Mouse (Mus musculus) spleen, adult 2 months (tissue): ENCODE data around the gene Lmf2. TPM values are rescaled to one million over a fixed set of nuclear protein-coding genes. Genes with fewer than 3 reads are reported as not detected.

Source experiments
- DNase-seq, 2 experiments: peaks; one replicate each; pipeline versions ENCODE4 v3.0.0 to v3.0.0-alpha.2; 2012 to 2021; ENCODE audit warnings: low spot score in 2 of 2, low read depth in 1 of 2
- H3K27ac ChIP-seq: fragments of 200-500 bp; 2 replicates; pipeline ENCODE4 v1.5.1; 2012; ENCODE audit warnings: low read length, inconsistent platforms; ENCODE audit not compliant: insufficient read depth
- H3K27me3 ChIP-seq: fragments of 200-500 bp; 2 replicates; pipeline ENCODE4 v1.6.1; 2012; ENCODE audit warnings: mild to moderate bottlenecking, moderate library complexity, low read length, inconsistent platforms; ENCODE audit not compliant: control insufficient read depth, insufficient read depth
- H3K36me3 ChIP-seq: fragments of 200-500 bp; 2 replicates; pipeline ENCODE4 v1.6.1; 2012; ENCODE audit warnings: mild to moderate bottlenecking, low read length, inconsistent platforms; ENCODE audit not compliant: control insufficient read depth, insufficient read depth
- H3K4me1 ChIP-seq: fragments of 200-500 bp; 2 replicates; pipeline ENCODE4 v1.6.1; 2011; ENCODE audit warnings: inconsistent platforms; ENCODE audit not compliant: control insufficient read depth, insufficient read depth, insufficient read length
- H3K4me3 ChIP-seq: fragments of 200-500 bp; 2 replicates; pipeline ENCODE4 v1.5.1; 2011; ENCODE audit warnings: mild to moderate bottlenecking, inconsistent platforms; ENCODE audit not compliant: insufficient read depth, insufficient read length; ENCODE audit errors: extremely low read depth
- CTCF ChIP-seq: fragments of 200-500 bp; IDR thresholded peaks from 2 replicates; pipeline ENCODE4 v1.5.1; 2011; ENCODE audit warnings: mild to moderate bottlenecking, inconsistent platforms; ENCODE audit not compliant: insufficient read depth, insufficient read length, insufficient replicate concordance; ENCODE audit errors: extremely low read depth
- POLR2A ChIP-seq: fragments of 200-500 bp; IDR thresholded peaks from 2 replicates; pipeline ENCODE4 v1.6.1; 2011; ENCODE audit warnings: low read depth, low read length, inconsistent platforms
- WGBS: fragments of 180-500 bp; shearing (Covaris S2); methylation state at CpG from one replicate; pipeline ENCODE4 v1.1.7; 2018; 5-methylcytosine and 5-hydroxymethylcytosine counted together
- polyA plus RNA-seq: library from polyadenylated mRNA; depleted of rRNA; stranded (reverse); fragments of >200 nt; gene quantifications from 2 replicates; pipeline ENCODE4 v1.2.3, GENCODE M21; 2012; rRNA removed

The Lmf2 gene
- polyA plus RNA-seq, result 51.5 and 53.6 TPM in 2 replicates

DNA sequence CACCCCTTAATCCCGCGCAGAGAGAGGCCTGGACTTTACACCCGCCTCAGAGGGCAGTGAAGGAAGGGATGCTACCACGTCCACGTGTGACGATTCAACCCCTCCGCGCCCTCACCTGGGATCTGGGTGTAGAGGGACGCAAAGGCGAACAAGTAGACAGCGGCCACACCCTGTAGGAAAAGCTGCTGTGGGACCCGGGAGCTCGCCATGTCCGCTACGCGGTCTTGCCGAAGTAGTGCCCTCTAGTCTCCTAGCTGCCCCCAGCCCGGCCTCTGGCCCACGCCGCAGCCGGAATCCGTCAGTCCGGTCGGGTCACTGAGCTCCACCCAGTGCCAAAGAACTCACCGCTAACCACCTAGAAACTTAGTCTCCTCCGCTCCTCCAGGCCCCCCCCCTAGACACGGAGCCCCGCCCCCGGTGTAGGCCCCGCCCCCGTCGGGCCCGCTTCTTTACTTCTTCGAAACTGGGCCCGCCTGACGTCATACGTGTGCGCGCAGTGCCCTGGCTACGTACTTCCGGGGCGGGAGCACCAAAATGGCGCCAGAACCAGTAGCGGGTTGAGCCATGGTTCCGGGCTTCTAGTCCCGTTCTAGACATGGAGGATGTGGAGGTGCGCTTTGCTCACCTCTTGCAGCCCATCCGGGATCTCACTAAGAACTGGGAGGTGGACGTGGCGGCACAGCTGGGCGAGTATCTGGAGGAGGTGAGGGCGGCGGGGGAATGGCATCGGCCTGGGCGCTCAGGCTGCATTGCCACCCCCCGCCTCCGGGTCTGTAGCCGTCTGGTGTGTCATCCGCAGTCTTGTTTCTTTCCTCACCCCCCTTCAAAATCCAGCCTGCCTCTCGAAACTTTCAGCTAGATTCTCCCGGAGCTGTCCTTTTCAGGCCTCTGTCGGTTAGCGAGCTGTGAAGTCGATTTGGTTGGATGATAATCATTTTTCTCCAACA, at the start of gene Lmf2, which contains the start of gene Ncaph2:
Gene Lmf2 (minus strand): TSS at position 419 of the 947 bp plus-strand sequence.
Gene Ncaph2 (plus strand): TSS at position 479 of the 947 bp plus-strand sequence.
- peaks cover 23% of the 10 kb centered on the region for H3K36me3 ChIP-seq
- H3K4me3 ChIP-seq, result peak within 1 kb of the TSS; percentile 91
- peak; percentile 24; the same call in 1 of the 2 replicates for TF ChIP-seq POLR2A
- TF ChIP-seq CTCF, result no peak
- H3K27ac ChIP-seq, result peak within 1 kb of the TSS; percentile 85
- H3K4me1 ChIP-seq, result no peaks in the 10 kb centered on the region; the same call in 1 of the 2 replicates
- WGBS, result under 1% methylated on average over 64 of the region's 64 CpGs
- H3K27me3 ChIP-seq, result no peaks in the 10 kb centered on the region
- peak; percentile 93 for DNase-seq

DNA sequence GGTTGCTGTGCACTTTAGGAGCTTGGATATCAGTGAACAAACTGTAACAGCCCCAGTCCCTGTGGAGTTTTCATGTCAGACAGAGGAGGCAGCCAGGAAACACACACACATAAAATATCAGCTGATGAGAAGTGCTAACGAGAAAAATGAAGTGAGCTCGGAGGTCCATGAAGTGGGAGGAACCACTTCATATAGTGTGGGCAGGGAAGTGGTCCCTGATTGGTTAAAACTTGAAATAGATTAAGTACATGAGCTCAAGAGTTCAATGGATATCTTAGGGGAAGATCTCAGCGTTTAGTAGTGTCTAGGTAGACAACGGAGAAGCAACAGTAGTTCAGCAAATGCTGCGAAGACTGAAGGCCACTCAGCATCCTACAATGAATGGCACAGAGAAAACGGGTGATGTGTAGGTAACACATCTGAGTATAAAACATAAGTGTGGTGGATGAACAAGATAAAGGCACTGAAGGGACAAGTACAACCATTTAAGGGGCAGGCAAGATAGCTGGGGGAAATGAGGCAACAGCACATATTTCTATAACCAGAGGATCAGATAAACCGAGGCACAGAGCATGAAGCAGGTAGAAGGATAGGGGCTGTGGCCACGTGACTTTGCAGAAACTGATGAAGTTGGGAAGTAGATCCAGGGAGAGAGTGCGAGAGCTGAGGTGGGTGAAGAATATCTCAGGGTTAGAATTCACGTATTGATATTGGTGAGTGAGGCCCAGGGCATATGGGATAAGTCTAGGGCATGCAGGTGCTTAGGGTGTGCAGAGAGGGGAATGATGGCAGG, 49.6 kb upstream of the Lmf2 start:
- TF ChIP-seq CTCF (no peak), POLR2A (no peak)
- H3K4me3 ChIP-seq, result no peak overlapping the region
- H3K27me3 ChIP-seq, result no peaks in the 10 kb centered on the region
- no peak for DNase-seq
- no peak overlapping the region for H3K27ac ChIP-seq
- H3K36me3 ChIP-seq, result no peaks in the 10 kb centered on the region
- WGBS, result 73% methylated on average over 10 of the region's 10 CpGs
- H3K4me1 ChIP-seq, result no peaks in the 10 kb centered on the region

GRCm38 (mm10) chr15:89402471-89402870, 47.0 kb upstream of the Lmf2 start:
- H3K4me3 ChIP-seq, result no peak overlapping the region
- DNase-seq, result no peak
- no peaks in the 10 kb centered on the region for H3K4me1 ChIP-seq
- TF ChIP-seq CTCF (no peak), POLR2A (no peak)
- H3K27me3 ChIP-seq, result no peaks in the 10 kb centered on the region
- no peak overlapping the region for H3K27ac ChIP-seq
- H3K36me3 ChIP-seq, result no peaks in the 10 kb centered on the region
- WGBS, result 88% methylated on average over 1 of the region's 1 CpGs

DNA sequence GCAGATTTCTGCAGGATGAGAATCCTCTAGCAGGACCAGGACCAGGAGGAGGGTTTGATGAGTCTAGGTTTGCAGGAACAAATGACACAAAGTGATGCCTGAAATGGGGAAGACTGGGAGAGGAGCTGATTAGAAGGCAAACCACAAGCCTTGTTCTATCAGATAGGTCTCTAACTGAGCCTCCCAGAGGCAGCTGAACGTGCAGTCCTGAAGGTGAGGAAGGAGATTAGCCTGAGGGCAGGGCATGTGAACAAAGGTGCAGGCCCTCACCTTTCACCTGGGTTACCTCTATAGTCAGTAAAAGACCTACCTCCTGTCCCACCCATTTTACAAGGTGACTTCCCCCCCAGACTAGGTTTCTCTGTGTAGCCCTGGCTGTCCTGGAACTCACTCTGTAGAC, 44.3 kb upstream of the Lmf2 start:
- no peak overlapping the region for H3K27ac ChIP-seq
- 73% methylated on average over 1 of the region's 1 CpGs for WGBS

GRCm38 (mm10) chr15:89398146-89398545, 42.7 kb upstream of the Lmf2 start:
- Histone ChIP-seq H3K4me3 (no peak overlapping the region), H3K36me3 (no peaks in the 10 kb centered on the region), H3K27me3 (no peaks in the 10 kb centered on the region), H3K27ac (no peak overlapping the region), H3K4me1 (no peaks in the 10 kb centered on the region)
- no peak for DNase-seq
- TF ChIP-seq CTCF (no peak), POLR2A (no peak)
- WGBS, result 96% methylated on average over 2 of the region's 2 CpGs

More for the DNA sequence above, 44.3 kb upstream of the Lmf2 start:
- no peaks in the 10 kb centered on the region for H3K4me1 ChIP-seq
- TF ChIP-seq CTCF (no peak), POLR2A (no peak)
- H3K27me3 ChIP-seq, result no peaks in the 10 kb centered on the region
- no peak overlapping the region for H3K4me3 ChIP-seq
- no peaks in the 10 kb centered on the region for H3K36me3 ChIP-seq
- no peak for DNase-seq

DNA sequence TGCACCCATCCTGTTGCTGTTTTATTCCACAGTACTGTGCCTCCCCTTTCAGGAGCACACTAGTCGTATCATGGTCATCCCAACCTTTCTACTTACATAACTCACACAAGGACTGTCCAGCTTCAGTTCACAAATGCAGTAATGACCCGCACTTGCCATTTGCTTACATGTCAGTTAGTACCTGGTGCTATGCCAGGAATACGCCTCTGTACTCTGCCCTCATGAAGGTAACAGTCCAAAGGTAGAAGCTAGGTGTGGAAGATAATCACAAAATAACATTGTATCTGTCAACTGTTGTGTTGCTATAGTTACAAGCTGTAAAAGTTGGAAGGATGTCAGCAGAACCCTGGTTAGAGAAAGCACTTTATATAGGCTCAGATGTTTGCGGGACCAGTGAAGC, 41.4 kb upstream of the Lmf2 start:
- H3K36me3 ChIP-seq, result no peaks in the 10 kb centered on the region
- TF ChIP-seq POLR2A (no peak), CTCF (no peak)
- H3K4me1 ChIP-seq, result no peaks in the 10 kb centered on the region
- H3K27ac ChIP-seq, result no peak overlapping the region
- H3K27me3 ChIP-seq, result no peaks in the 10 kb centered on the region
- H3K4me3 ChIP-seq, result no peak overlapping the region
- 95% methylated on average over 4 of the region's 4 CpGs for WGBS
- no peak for DNase-seq
